Comparison of ENCODE assay signal across 7 mouse cellular contexts in genomic region chr13:23525901-23526300, GRCm38 (mm10). TPM values are rescaled to one million over a fixed set of nuclear protein-coding genes. Genes with fewer than 3 reads are reported as not detected.
DNase-seq lines count a peak whose midpoint lies in the region; ATAC-seq lines count a peak whose summit lies in the region.

No protein-coding gene starts in this region.

- no peaks in the 10 kb centered on the region for H3K36me3 ChIP-seq in embryonic facial prominence, embryonic 13.5 days
- H3K36me3 ChIP-seq in limb, embryonic 11.5 days (ENCODE audit: control insufficient read depth, insufficient read depth, low read length), result no peaks in the 10 kb centered on the region
- H3K36me3 ChIP-seq in stomach, embryonic 15.5 days, result no peaks in the 10 kb centered on the region

- peak overlapping the region; percentile 60 for H3K4me2 ChIP-seq in embryonic facial prominence, embryonic 13.5 days
- H3K4me2 ChIP-seq in limb, embryonic 11.5 days (ENCODE audit: low read depth, severe bottlenecking), result peak overlapping the region; percentile 24
- H3K4me2 ChIP-seq in stomach, embryonic 15.5 days, result peak overlapping the region; percentile 61

- DNase-seq in retina, embryonic 14.5 days (ENCODE audit: low spot score), result peak; percentile 69
- no peak for DNase-seq in retina, postnatal 1 day
- peak; percentile 77 for DNase-seq in limb, embryonic 11.5 days (ENCODE audit: low spot score)
- DNase-seq in layer of hippocampus, adult 9-11 months, result no peak
- DNase-seq in left cerebral cortex, postnatal 14 days (ENCODE audit: low spot score in 2 of 2), result no peak

- peaks cover 9% of the 10 kb centered on the region for H3K4me1 ChIP-seq in embryonic facial prominence, embryonic 13.5 days
- peaks cover 4% of the 10 kb centered on the region for H3K4me1 ChIP-seq in limb, embryonic 11.5 days (ENCODE audit: control insufficient read depth, insufficient read depth, low read length)
- peaks cover 4% of the 10 kb centered on the region for H3K4me1 ChIP-seq in stomach, embryonic 15.5 days

- no peaks in the 10 kb centered on the region for H3K27me3 ChIP-seq in embryonic facial prominence, embryonic 13.5 days
- H3K27me3 ChIP-seq in limb, embryonic 11.5 days (ENCODE audit: control insufficient read depth, insufficient read depth, low read length), result no peaks in the 10 kb centered on the region
- H3K27me3 ChIP-seq in stomach, embryonic 15.5 days (replicated peaks), result no peaks in the 10 kb centered on the region

- 2% methylated on average over 10 of the region's 10 CpGs for WGBS in embryonic facial prominence, embryonic 13.5 days
- under 1% methylated on average over 10 of the region's 10 CpGs for WGBS in limb, embryonic 11.5 days
- 4% methylated on average over 10 of the region's 10 CpGs for WGBS in stomach, embryonic 15.5 days

- peak overlapping the region; percentile 36; the same call in 1 of the 2 replicates for H3K9ac ChIP-seq in embryonic facial prominence, embryonic 13.5 days
- H3K9ac ChIP-seq in limb, embryonic 11.5 days (ENCODE audit: low read length), result peak overlapping the region; percentile 19; the same call in 1 of the 2 replicates
- no peak overlapping the region for H3K9ac ChIP-seq in stomach, embryonic 15.5 days

- intact Hi-C loops in left cerebral cortex, postnatal 14 days (cut with DNase I), result loop anchor here (2.0 kb wide), 1 partner anchor 93 kb away; no protein-coding TSS in a partner anchor

- H3K27ac ChIP-seq in embryonic facial prominence, embryonic 13.5 days, result no peak overlapping the region
- H3K27ac ChIP-seq in limb, embryonic 11.5 days (replicated peaks; ENCODE audit: low read depth, low read length), result no peak overlapping the region
- H3K27ac ChIP-seq in stomach, embryonic 15.5 days, result no peak overlapping the region

- no peak for ATAC-seq in embryonic facial prominence, embryonic 13.5 days (ENCODE audit: insufficient number of reproducible peaks, insufficient read depth, low FRiP score, low TSS enrichment, low read depth)
- no peak for ATAC-seq in limb, embryonic 11.5 days (ENCODE audit: insufficient number of reproducible peaks, low FRiP score, low TSS enrichment, low read depth)
- ATAC-seq in stomach, embryonic 15.5 days (ENCODE audit: insufficient read depth, low FRiP score, low read depth), result no peak

- H3K9me3 ChIP-seq in embryonic facial prominence, embryonic 13.5 days, result no peaks in the 10 kb centered on the region
- no peaks in the 10 kb centered on the region for H3K9me3 ChIP-seq in limb, embryonic 11.5 days (ENCODE audit: control insufficient read depth, low read length)
- H3K9me3 ChIP-seq in stomach, embryonic 15.5 days, result no peaks in the 10 kb centered on the region

- H3K4me3 ChIP-seq in embryonic facial prominence, embryonic 13.5 days, result peak overlapping the region; percentile 48
- peak overlapping the region; percentile 33 for H3K4me3 ChIP-seq in limb, embryonic 11.5 days (ENCODE audit: low read depth, low read length)
- peak overlapping the region; percentile 48 for H3K4me3 ChIP-seq in stomach, embryonic 15.5 days (replicated peaks)

RNA-seq across cellular contexts. Expression of gene Hist1h4h, which starts 4.9 kb away (rescaled TPM):
- polyA plus RNA-seq in embryonic facial prominence, embryonic 13.5 days (2015; fragmentation: Nextera tagmentation; extraction: Ambion mirVana), result 7.3 and 7.9 TPM in 2 replicates
- polyA plus RNA-seq in limb, embryonic 11.5 days (2014; fragmentation: Nextera tagmentation; extraction: Ambion mirVana), result 4.0 and 5.6 TPM in 2 replicates
- 6.1 and 7.3 TPM in 2 replicates for polyA plus RNA-seq in stomach, embryonic 15.5 days (2015; fragmentation: Nextera tagmentation; extraction: Ambion mirVana)
- total RNA-seq in left cerebral cortex, postnatal 14 days (2021), result 100 to 1,000 TPM; 264 to 291 TPM

RNA-seq across cellular contexts. Expression of gene Hist1h2af, which starts 7.8 kb away (rescaled TPM):
- 6.6 and 13.4 TPM in 2 replicates for polyA plus RNA-seq in embryonic facial prominence, embryonic 13.5 days (2015; fragmentation: Nextera tagmentation; extraction: Ambion mirVana)
- polyA plus RNA-seq in limb, embryonic 11.5 days (2014; fragmentation: Nextera tagmentation; extraction: Ambion mirVana), result 5.1 and 7.9 TPM in 2 replicates
- 4.1 and 13.0 TPM in 2 replicates for polyA plus RNA-seq in stomach, embryonic 15.5 days (2015; fragmentation: Nextera tagmentation; extraction: Ambion mirVana)
- 10 to 100 TPM in 1 of 2 experiments, 1 to 10 TPM in 1; 4.3 to 21.5 TPM for total RNA-seq in left cerebral cortex, postnatal 14 days (2021)

RNA-seq across cellular contexts. Expression of gene Hist1h3g, which starts 9.3 kb away (rescaled TPM):
- 5.3 and 6.7 TPM in 2 replicates for polyA plus RNA-seq in embryonic facial prominence, embryonic 13.5 days (2015; fragmentation: Nextera tagmentation; extraction: Ambion mirVana)
- 7.0 and 9.4 TPM in 2 replicates for polyA plus RNA-seq in limb, embryonic 11.5 days (2014; fragmentation: Nextera tagmentation; extraction: Ambion mirVana)
- polyA plus RNA-seq in stomach, embryonic 15.5 days (2015; fragmentation: Nextera tagmentation; extraction: Ambion mirVana), result 6.5 and 7.3 TPM in 2 replicates
- total RNA-seq in left cerebral cortex, postnatal 14 days (2021), result 1 to 10 TPM; 5.8 to 6.2 TPM

RNA-seq across cellular contexts. Expression of gene Hist1h2bh, which starts 17.3 kb away (rescaled TPM):
- 0.98 and 1.4 TPM in 2 replicates for polyA plus RNA-seq in embryonic facial prominence, embryonic 13.5 days (2015; fragmentation: Nextera tagmentation; extraction: Ambion mirVana)
- 0.79 and 1.0 TPM in 2 replicates for polyA plus RNA-seq in limb, embryonic 11.5 days (2014; fragmentation: Nextera tagmentation; extraction: Ambion mirVana)
- polyA plus RNA-seq in stomach, embryonic 15.5 days (2015; fragmentation: Nextera tagmentation; extraction: Ambion mirVana), result 1.0 and 1.5 TPM in 2 replicates
- under 1 TPM; 0.91 to 0.92 TPM for total RNA-seq in left cerebral cortex, postnatal 14 days (2021)

RNA-seq across cellular contexts. Expression of gene Hist1h3f, which starts 18.0 kb away (rescaled TPM):
- polyA plus RNA-seq in embryonic facial prominence, embryonic 13.5 days (2015; fragmentation: Nextera tagmentation; extraction: Ambion mirVana), result 1.2 and 1.3 TPM in 2 replicates
- polyA plus RNA-seq in limb, embryonic 11.5 days (2014; fragmentation: Nextera tagmentation; extraction: Ambion mirVana), result 1.4 and 2.0 TPM in 2 replicates
- polyA plus RNA-seq in stomach, embryonic 15.5 days (2015; fragmentation: Nextera tagmentation; extraction: Ambion mirVana), result 0.83 and 0.94 TPM in 2 replicates
- 10 to 100 TPM; 18.7 to 21.0 TPM for total RNA-seq in left cerebral cortex, postnatal 14 days (2021)

Comparison
In these comparisons a context has a peak if more than half of its experiments do, and no peak if none do; other contexts are left out.
1. DNase-seq: peak in retina, embryonic 14.5 days (single experiment) and limb, embryonic 11.5 days (single experiment); none in retina, postnatal 1 day (single experiment), layer of hippocampus, adult 9-11 months (single experiment) and left cerebral cortex, postnatal 14 days (0 of 2).
2. Peak in every context shown above with its lines, with median percentiles within 50 percentile points of each other: H3K4me2 ChIP-seq and H3K4me3 ChIP-seq.